Mouse (Mus musculus): Measurements from ENCODE around the gene Spag9. TPM values are rescaled to one million over a fixed set of nuclear protein-coding genes. Genes with fewer than 3 reads are reported as not detected.
A peak's percentile ranks its signal among the peaks of the same experiment; 100 is the strongest.

Gene Spag9
- total RNA-seq, 4 experiments from 2014 or later = 141 to 155 (median 148) TPM

DNA sequence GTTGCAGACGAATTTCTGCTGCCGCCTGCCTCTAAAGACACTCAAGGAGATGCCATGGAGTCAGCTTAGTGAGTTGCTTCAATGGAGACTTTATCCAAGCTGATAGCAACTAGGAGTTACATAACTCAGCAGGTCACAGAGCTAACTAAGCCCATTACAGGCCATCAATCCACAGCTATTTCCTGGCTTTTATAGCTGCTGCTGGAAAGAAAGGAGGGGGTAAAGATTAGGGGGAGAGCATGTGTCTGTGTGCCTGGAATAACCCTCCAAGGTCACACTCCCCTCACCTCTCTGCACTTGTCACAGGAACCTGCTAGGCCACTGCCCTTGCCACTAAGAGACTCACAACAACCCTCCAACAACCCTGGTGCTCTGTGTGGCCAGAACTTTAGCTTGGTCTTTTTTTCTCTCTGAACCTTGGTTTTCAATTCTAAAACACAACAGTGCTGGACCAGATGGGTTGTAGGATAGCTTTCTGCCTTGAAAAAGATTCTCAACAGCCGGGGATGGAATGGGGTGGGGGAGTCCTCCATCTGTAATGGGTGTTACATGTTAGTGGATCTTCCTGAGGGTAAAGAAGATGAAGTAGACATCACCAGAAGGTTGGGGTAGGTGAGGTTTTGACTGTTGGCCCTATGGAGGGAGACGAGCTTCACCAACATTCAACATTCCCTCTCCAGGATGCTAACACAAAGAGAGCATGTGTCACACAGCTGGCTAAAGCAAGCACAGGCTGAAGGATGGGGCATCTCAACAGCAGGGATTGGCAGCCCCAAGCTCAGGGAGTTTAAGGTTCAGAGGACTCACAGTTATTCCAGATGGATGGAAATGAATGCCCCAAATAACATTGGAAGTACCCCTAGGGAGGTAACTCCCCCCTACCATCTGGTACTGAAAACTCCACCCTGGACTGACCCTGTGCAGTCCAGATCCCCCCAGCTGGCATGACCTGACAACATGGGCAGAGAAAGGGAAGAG, 134.5 kb downstream of the Spag9 start:
- DNase-seq (ENCODE audit: low spot score) = no peak

DNA sequence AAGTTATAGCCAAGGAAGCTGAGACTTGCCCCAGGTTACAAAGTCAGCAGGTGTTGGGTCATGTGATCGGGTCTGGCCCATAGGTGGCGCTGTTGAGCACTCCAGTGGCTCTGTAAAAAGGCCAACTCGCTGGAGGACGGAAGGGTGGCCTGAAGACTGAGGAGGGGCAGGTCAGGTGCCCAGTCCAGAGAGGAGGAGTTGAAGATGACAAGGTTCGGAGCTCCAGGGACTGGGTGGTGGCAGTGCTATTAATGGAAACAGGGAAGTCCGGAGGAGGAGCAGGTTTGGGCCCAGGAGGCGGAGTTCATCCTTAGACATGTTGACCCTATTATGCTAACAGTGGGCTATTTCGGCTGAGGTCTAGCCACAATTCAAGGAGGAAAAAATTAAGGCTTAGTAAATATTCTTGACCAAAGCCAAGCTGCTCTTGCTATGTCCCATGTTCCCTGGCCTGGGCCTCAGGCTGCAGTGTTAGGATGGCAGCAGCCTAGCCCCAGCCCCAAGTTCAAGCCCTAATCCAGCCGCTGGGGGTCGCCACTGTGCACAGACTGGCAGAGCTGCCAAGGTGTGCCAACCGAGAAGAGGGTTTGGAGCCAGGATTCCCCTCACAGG, 137.6 kb downstream of the Spag9 start:
- DNase-seq (ENCODE audit: low spot score) = peak; percentile 91

DNA sequence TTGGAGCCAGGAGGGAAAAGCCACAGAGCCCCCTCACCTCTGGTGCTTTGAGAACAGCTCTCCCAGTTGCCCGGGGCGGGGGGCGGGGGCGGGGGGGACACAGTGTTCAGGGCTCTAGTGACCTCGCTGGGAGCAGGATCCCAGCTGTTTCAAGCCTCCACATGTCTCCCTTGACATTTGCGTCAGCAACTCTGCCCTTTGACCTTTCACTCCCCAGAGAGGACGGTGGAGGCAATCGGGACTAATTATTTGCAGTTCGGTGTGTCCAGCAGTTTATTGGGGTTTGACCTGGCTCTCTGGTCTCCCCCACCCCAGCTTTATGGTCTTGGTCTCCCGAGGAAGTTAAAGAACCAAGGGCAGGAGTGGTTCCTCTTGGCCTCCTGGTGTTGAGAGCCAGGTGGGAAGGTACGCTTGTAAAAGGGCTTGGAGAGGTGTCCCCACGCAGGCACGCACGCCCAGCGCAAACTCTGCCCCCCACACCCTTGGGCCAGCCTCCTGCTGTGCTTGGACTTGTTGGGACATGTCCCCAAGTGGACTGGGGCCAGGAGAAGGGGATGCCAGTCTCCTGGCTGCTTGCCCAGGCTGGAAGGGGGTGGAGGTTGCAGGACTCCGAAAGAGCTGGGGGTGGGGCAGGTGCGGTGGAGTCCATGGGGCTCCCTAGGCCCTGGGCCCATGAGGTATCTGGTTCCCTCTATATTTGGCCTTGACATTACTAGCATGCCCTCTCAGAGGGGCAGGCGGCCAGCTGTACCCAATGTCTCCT, 138.4 kb downstream of the Spag9 start:
- peak; percentile 82 for DNase-seq (ENCODE audit: low spot score)

DNA sequence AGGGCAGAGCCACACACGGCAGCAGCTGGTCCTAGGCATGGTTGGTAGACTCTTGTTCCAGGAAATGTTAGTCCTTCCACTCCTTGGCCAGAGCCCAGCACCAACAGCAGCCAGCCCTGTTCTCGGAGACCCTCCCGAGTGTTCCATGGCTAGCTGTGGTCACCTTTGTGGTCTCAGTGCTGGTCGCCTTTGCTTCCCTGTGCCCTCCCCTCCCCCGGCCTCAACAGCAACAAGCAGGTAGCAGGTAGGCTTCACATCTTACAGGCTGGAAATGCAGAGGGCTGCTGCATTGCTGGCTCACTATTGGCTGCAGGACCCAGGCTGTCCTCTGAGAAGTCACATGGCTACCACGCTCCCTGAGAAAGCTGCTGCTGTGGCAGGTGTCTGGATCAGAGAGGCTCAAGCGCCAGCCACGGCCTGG, 139.7 kb downstream of the Spag9 start:
- DNase-seq (ENCODE audit: low spot score) = no peak

DNA sequence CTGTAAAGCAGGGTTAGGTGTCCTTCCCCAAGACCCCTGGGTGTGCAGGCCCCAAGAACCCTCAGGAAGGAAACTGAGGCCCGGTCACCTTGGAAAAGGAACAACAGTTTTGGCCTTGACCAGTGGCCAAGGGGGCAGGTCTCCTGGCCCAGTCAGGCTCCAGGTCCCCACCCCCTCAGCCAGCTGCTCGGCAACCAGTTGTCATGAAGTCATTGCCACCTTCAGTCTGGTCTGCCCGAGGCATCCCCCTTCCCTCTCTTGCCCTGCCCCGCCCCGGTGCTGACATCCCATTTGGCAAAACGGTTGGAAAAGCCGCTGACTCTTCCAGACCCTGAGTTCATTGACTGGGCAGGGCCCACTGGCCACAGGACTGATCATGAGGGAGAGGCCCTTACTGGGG, 140.8 kb downstream of the Spag9 start:
- DNase-seq (ENCODE audit: low spot score) = no peak

DNA sequence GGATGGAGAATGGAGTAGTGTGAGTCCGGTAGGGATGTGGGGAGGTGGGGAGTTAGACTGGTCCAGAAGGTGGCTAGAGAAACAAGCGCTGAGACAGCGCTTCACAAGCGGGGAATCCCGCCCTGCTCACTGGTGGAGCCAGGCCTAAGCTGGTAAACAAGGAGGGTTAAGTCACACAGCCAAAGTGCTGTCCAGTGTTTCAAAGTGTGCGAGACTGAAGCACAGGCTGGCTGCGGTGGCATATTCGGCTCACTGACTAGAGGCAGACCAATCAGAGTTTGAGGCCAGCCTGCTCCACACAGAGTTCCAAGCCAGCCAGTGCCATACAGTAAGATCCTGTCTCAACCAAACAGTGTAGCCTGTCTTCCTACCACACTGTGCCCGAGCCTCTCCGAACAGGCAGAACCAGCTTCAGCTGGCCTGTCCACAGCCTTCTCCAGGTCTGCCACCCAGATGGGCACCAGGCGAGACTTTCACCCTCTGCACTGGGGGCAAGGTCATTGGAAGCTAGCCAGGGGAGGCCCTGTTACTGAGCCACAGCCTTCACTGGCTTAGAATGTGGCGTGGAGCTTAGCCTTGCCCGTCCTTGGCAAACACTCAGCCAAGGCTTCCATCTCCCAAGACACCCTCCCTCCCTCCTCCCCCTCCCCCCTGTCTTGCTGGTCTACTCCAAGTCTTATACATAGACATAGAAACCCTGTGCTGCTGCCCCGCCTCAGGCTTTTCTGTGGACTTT, 141.6 kb downstream of the Spag9 start:
- DNase-seq (ENCODE audit: low spot score) = no peak

DNA sequence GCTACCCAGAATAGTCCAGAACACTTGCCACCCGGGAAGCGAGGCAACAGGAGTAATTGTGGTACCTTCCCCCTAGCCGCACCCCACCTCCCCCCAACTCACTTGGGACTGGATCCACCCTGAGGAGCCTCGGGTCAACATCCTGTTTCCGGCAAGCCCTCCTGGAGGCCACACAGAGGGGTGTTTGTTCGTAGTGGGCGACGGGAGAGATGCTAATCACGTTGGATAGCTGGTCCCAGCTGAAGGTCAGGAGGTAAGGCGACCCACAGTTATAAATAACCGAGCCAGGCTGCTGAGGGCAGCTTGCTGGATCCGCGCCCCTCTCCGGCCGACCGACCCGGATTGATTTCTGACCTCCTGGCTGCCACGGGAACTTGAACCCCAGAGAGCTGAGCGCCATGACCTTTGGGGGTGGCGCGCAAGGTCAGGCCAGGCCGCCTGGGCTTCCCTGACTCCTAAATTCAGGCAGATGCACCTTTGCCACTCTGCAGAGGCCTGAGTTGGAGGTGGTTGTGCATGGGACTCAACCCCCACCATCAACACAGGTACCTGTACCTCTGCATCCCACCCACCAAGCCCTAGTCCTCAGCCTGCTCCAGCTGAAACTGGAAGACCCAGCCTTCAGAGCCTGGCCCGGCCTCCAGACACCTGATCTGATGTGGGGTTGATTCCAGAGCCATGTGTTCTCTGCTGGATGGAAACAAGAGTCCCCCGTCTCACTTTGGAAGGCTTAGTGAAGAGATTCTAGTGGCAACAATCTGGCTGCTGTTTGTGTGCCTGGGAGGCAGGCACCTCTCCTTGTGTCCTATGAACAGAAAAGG, 142.7 kb downstream of the Spag9 start:
- no peak for DNase-seq (ENCODE audit: low spot score)

DNA sequence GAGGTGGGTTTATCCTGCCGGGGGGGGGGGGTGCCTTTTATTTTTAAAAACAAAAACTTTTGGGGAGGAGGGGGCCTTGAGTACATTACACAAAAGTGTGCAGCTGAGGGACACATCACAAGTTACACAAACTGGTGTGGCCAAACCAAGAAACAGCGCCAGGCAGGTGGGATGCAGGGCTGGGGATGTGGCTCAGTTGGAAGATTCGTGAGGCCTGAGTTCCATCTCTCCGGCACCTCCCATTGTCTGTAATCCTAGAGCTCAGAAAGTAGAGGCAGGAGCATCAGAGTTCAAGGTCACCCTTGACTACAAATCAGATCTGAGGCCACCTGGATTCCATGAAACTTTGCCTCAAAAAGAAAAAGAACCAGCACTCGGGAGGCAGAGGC, 143.3 kb downstream of the Spag9 start:
- no peak for DNase-seq (ENCODE audit: low spot score)

DNA sequence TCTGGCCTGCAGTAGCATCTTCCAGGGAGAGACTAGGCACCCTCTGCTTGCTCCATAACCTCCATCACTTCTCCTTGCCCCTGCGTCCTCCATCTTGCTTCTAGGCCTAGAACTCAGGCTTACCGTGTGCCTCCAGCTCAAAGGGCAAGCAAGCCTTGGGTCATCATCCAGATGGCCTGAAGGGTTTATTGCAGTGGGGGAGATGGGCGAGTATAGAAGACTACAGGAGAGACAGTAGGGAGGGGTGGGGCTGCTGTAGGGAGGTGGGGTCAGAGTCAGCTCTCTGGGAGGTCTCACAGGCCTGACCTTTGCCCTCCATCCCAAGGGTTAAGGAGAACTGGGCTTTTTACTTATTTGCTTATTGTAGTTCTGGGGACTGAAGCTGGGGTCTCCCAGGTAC, 144.6 kb downstream of the Spag9 start:
- DNase-seq (ENCODE audit: low spot score) = no peak

DNA sequence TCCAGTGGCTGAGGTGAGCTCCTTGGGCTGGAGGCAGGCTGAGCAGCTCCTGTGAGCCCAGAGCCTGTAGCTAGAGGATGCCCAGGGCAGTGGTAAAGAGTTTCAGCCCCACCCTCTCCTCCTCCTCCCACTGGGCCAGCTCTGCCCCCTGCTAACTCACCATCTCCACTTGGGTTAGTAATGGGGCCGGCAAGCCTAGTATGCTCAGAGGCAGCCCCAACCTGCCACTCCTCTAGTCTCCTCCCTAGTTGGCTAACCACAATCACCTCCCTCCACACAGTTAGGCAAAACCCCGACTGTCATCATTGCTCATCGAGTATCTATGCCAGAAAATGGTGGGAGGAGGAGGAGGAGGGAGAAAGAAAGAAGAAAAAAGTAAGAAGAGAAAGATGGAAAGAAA, 145.7 kb downstream of the Spag9 start:
- no peak for DNase-seq (ENCODE audit: low spot score)

DNA sequence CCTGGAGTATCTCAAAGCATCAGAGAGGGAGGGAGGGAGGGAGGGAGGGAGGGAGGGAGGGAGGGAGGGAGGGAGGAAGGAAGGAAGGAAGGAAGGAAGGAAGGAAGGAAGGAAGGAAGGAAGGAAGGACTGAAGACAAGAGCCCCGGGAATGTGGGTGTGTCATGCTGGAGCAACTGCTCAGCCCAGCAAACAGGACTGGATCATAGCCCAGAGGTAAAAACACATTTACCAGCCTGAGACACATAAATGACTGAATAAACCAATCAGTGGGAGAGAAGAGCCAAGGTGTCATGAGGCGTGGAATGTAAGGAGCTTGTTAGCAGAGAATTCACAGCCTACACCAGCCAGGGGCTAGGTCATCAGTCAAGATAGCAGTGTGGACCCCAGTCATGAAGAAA, 147.4 kb downstream of the Spag9 start:
- no peak for DNase-seq (ENCODE audit: low spot score)

DNA sequence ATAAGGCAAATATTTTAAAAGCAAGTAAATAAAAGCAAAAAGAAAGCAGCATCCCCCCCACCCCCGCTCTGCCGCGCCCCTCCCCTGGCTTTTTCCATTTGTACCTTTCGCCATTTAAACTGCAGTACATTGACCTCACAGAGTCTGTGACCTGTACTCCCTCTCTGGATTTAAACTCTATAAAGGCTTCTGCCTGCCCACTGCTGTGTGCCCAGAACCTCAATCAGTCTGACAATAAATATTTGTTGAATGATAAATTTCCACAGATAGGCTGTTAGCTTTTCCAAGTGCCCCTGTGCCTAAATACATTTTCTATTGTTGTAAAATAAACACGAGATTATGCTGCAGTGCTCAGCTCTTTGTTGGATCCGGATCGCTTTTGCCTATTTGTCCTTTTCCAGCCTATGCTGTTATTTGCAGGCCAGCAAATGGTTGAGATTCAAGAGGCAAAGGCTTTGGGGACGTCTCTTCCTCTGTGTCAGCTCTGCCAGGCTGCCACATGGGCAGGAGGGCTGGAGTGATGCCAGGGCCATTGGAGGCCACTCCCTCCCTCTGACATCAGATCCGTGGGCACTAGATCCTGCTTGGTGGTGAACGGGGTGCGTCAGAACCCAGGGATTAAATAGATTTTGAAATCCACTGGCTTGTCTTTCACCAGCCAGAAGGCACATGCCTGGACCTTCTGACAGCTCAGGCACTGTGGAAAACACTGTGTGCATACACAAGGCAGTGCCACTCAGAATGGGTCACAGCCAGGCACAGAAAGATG, 149.1 kb downstream of the Spag9 start:
- no peak for DNase-seq (ENCODE audit: low spot score)

DNA sequence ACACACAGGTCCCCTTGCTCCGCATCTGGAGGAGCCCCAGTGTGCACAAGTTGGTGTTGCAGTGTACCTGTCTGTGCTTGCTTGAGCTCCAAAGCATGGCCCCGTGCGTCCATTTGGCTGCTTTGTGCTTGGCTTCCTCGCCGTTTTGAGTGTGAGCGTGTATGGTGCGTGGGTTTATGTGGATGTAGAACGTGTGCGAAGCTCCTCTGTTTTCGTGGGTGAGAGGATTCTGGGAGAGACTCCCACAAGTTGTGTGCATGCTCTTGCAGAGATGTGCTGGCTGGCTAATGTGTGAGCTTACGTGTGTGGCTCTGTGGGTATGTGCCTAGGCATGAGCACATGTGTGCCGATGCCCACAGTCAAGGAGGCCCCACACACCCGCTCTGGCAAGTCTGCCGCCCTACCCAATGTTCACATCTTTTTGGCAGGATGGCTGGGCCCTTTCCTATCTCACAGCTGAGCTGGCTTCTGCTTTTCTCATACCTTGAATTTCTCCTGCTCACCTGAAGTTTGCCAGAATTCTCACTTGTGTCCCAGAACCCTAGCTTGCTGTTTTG, 150.2 kb downstream of the Spag9 start:
- DNase-seq (ENCODE audit: low spot score) = no peak

DNA sequence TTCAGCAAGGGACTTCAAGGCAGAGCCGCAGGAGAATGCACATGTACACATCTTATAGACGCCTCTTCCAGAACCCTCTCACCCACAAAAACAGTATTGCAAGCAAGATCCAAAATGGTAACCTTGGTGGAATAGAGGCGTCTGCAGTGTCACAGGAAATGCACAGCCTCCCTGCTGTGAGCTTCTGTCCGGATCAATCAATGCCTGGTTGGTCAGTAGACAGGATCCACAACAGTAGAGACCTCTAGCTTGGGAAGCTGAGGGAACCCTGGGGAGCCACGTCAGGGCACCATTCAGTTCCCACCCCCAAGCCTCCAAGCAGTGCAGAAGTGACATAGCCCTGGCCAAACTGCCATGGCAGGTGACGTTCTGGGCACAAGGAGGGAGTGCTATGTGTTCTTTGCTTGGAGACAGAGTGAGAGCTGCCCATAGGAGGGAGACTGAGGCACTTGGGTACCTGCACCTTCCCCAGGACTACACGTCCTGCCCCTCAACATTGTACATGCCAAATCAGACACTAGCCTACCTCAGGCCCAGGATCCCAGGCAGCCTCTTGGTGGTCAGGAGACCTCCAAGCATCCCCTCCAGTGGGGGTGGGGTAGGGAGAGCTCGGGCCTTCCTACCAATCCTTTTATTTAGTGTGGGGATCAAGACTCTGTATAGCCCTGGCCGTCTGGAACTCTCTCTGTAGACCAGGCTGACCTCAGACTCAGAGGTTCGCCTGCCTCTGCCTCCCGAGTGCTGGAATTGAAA, 151.0 kb downstream of the Spag9 start:
- no peak for DNase-seq (ENCODE audit: low spot score)

DNA sequence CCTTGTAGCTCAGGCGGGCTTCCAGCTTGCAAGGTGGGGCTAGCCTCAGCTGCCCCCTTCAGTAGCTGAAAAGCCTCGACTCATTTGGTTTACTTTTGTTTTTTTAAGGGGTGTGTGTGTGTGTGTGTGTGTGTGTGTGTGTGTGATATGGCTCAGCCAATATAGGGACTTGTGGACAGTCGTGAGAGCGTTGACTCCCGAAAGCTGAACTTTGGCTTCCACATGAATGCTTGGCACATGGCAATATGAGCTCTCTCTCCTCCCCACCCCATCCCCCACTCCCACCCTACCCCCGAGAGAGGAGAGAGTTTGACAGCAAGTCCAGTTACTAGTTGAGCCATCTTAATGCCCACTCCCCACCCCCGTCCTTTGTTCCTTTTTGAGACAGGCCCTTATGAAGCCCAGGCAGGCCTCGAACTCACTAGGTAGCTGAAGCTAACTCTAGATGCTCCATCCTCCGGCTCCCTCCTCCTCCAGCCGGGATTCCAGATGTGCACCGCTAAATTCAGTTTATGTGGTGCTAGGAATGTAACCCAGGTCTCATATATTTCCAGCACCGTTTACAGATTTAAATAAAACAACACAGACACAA, 152.3 kb downstream of the Spag9 start:
- no peak for DNase-seq (ENCODE audit: low spot score)

DNA sequence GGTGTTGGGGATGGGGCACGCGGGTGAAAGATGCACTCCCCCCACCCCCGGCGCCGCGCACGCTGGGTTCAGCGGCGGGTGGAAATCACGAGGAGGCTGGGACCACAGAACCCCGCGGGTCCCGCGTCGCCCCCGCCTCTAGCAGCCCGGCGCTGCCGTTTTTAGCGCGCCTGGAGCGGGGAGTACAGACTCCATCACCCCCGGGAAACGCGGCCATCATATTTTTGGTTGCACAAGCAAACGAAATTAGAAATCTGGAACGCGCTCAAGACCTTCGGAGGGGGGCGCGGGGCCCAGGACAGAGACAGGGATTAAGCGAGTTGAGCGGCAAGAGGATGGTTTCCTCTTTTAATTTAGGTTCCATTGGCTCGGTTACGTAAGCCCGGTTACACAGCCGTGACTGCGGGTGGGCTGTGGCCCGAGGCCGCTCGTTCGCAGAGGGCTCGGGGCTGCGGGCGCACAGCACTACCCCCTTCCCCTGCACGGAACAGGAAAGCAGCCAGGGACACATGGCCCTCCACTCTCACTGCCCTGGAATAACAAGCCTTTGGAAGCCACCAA, 153.1 kb downstream of the Spag9 start:
- DNase-seq (ENCODE audit: low spot score) = no peak

DNA sequence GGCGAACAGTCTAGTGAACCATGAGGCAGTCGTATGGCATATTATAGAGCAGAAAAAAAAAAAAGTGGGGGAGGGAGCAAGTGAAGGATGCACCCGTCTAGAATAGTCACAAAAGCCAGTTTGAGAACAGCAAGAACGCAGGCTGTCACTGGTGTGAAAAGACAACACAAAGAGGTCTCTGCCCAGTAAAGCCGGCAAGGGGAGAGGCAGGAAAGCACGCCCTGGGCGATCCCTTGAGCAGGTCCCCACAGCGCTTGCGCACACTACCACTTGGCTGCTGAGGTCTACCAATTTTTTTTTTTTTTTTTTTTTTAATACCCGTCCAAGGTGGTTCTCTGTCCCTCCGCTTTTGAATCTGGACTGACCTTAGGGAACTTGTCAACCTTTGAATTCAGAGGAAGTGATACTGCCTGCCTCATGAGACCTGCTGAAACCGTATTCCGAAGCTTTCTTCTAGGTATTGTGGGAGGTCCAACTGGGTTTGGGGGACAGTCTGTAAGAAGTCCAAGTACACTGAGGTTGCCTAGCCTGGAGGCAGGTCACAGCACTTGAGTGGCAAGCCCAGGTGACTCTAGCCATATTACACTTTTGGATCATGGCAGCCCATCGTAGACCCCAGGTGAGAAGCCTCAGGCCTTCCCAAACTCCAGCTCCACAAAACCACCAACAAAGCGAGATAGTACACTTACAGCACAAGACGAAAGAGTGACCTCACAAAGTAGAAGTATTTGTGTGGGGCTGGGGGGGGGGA, 153.8 kb downstream of the Spag9 start:
- no peak for DNase-seq (ENCODE audit: low spot score)

Data from heart, adult 8-10 months (tissue).